Mouse (Mus musculus) liver, adult 2 months (tissue): ENCODE data around the gene Klf15.

Source experiments
- CTCF ChIP-seq: fragments of 200-500 bp; IDR thresholded peaks from 2 replicates; pipeline ENCODE4 v1.5.1; 2011; ENCODE audit warnings: low read depth, low read length, control low read depth
- POLR2A ChIP-seq: fragments of 200-500 bp; IDR thresholded peaks from 2 replicates; pipeline ENCODE4 v1.6.1; 2011; ENCODE audit warnings: low read length, control low read depth; ENCODE audit not compliant: insufficient read depth; ENCODE audit errors: extremely low read depth

DNA sequence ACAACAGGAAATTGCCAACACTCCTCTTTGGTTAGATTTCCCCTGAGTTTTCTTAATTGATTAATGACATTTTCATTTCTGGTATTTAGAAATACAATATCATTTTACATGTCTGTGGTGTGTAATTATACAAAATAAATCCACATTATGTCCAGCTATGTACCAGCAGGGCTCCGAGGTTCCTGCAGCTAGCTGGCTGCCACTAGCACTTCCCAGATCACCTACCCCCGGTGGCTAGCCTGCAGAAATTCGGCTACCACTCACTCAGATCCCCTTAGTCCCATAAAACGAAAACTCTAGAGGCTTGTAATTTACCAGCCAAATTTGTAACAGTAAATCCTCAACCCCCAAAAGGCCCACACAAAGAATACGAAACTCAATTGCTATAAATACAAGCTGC, 57.0 kb downstream of the Klf15 start:
- no peak for TF ChIP-seq POLR2A
- TF ChIP-seq CTCF, result no peak
